Mouse (Mus musculus) lung, adult 10 weeks (tissue): ENCODE results near the gene Slit1. TPM values are rescaled to one million over a fixed set of nuclear protein-coding genes. Genes with fewer than 3 reads are reported as not detected.

ENCODE experiments used
- polyA plus RNA-seq: library from polyadenylated mRNA; stranded (reverse); fragments of 350-450 nt; fragmentation: Illumina TruSeq; extraction: RNeasy Lipid Tissue Mini Kit (QIAGEN cat#74804); gene quantifications from one replicate; pipeline ENCODE4 v1.2.3, GENCODE M21; 2014; ENCODE audit warnings: low read depth, low replicate concordance; ENCODE audit not compliant: insufficient read depth

The Slit1 gene
- polyA plus RNA-seq, result not detected

GRCm38 (mm10) chr19:41743396-41743795 is at the start of gene Slit1:
Gene Slit1, minus strand, starts transcription at chr19:41743665.

DNA sequence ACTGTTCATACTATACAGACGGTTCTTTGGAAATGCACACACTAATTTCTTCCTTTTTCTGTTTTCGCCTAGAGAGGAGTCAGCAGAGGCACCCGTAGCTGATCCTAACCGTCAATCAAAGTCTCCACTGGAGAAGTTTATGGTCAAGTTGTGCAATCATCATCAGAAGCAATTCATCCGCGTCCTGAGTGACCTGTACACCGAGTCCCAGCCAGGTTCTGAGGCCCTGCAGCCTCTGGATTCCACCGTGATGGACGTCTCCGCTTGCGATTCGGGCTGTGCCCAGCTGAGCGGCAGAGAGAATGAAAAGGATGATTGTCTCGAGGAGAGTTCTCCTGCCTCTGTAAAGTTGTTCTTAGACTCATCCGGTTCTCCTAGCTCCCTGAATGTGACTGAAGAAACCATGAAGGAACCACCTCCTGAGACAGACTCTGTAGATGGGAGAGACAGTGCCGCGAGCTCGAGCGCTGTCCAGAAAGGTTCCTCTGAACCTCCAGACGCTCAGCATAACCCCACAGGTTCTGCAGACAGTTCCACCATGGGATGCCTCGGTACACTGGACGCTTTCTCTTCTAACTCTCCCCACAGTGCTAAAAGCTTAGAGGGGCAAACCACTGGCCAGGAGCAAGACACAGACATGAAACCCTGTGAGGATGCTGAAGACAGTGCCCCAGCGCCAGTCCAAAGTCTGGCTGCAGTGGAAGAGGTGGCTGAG is 161.6 kb downstream of the Slit1 start, which contains the start of gene Gm340:
Gene Gm340, plus strand, starts transcription at position 665 of the 715 bp plus-strand sequence.

Other genes with a start within 250 kb of the Slit1 start
- 0.42 TPM for gene Gm340, start 161.3 kb downstream of the Slit1 start, polyA plus RNA-seq
- gene Arhgap19, start 58.4 kb upstream of the Slit1 start, polyA plus RNA-seq, result 1.5 TPM
- gene Frat1, start 86.3 kb upstream of the Slit1 start, polyA plus RNA-seq, result 2.7 TPM
- gene Frat2, start 104.5 kb upstream of the Slit1 start, polyA plus RNA-seq, result 2.3 TPM
- gene Rrp12, start 152.5 kb upstream of the Slit1 start, polyA plus RNA-seq, result 2.7 TPM
- gene Pgam1, start 168.3 kb upstream of the Slit1 start, polyA plus RNA-seq, result 86.8 TPM
- 15.6 TPM for gene Exosc1, start 189.8 kb upstream of the Slit1 start, polyA plus RNA-seq
- 21.9 TPM for gene Zdhhc16, start 189.8 kb upstream of the Slit1 start, polyA plus RNA-seq
- 12.7 TPM for gene Mms19, start 237.5 kb upstream of the Slit1 start, polyA plus RNA-seq
- 13.2 TPM for gene Ubtd1, start 238.1 kb upstream of the Slit1 start, polyA plus RNA-seq